Mouse (Mus musculus) heart, embryonic 15.5 days (tissue): Measurements from ENCODE around the gene Zfp853. TPM values are rescaled to one million over a fixed set of nuclear protein-coding genes. Genes with fewer than 3 reads are reported as not detected.

Experiments
- ATAC-seq: fragments of 200-750 bp; cut with Nextera tagmentation; replicated peaks from 2 replicates; pipeline ENCODE4 v1.8.0; 2017; ENCODE audit warnings: low read depth, moderate TSS enrichment; ENCODE audit not compliant: insufficient number of reproducible peaks, insufficient read depth, low FRiP score
- H3K27ac ChIP-seq: fragments of 300-500 bp; sonication (generic); 2 replicates; pipeline ENCODE4 v1.5.1; 2015; ENCODE audit warnings: mild to moderate bottlenecking, inconsistent platforms
- H3K27me3 ChIP-seq: fragments of 300-500 bp; sonication (generic); 2 replicates; pipeline ENCODE4 v1.6.1; 2015; ENCODE audit warnings: inconsistent platforms
- H3K36me3 ChIP-seq: fragments of 300-500 bp; sonication (generic); 2 replicates; pipeline ENCODE4 v1.6.1; 2015; ENCODE audit warnings: mild to moderate bottlenecking, inconsistent platforms
- H3K4me1 ChIP-seq: fragments of 300-500 bp; sonication (generic); replicated peaks from 2 replicates; pipeline ENCODE4 v1.6.1; 2015; ENCODE audit warnings: inconsistent platforms
- H3K4me2 ChIP-seq: fragments of 300-500 bp; sonication (generic); 2 replicates; pipeline ENCODE4 v1.6.1; 2015; ENCODE audit warnings: inconsistent platforms, mild to moderate bottlenecking, moderate library complexity
- H3K4me3 ChIP-seq: fragments of 300-500 bp; sonication (generic); 2 replicates; pipeline ENCODE4 v1.5.1; 2015; ENCODE audit warnings: mild to moderate bottlenecking, inconsistent platforms
- H3K9ac ChIP-seq: fragments of 300-500 bp; sonication (generic); 2 replicates; pipeline ENCODE4 v1.6.1; 2015; ENCODE audit warnings: mild to moderate bottlenecking, inconsistent platforms
- H3K9me3 ChIP-seq: fragments of 300-500 bp; sonication (generic); replicated peaks from 2 replicates; pipeline ENCODE4 v1.6.1; 2016; ENCODE audit warnings: inconsistent platforms
- whole genome bisulfite sequencing: fragments of 180-500 bp; shearing (Covaris S2); methylation state at CpG from one replicate; pipeline ENCODE4 v1.1.7; 2015; ENCODE audit warnings: mixed read lengths; 5-methylcytosine and 5-hydroxymethylcytosine counted together
- polyA plus RNA-seq: library from polyadenylated mRNA; unstranded; fragments of >200 nt; fragmentation: Nextera tagmentation; extraction: Ambion mirVana; gene quantifications from 2 replicates; pipeline ENCODE4 v1.2.1, GENCODE M21; 2015

Zfp853 gene
- polyA plus RNA-seq, 1 experiment from 2014 or later: not detected

DNA sequence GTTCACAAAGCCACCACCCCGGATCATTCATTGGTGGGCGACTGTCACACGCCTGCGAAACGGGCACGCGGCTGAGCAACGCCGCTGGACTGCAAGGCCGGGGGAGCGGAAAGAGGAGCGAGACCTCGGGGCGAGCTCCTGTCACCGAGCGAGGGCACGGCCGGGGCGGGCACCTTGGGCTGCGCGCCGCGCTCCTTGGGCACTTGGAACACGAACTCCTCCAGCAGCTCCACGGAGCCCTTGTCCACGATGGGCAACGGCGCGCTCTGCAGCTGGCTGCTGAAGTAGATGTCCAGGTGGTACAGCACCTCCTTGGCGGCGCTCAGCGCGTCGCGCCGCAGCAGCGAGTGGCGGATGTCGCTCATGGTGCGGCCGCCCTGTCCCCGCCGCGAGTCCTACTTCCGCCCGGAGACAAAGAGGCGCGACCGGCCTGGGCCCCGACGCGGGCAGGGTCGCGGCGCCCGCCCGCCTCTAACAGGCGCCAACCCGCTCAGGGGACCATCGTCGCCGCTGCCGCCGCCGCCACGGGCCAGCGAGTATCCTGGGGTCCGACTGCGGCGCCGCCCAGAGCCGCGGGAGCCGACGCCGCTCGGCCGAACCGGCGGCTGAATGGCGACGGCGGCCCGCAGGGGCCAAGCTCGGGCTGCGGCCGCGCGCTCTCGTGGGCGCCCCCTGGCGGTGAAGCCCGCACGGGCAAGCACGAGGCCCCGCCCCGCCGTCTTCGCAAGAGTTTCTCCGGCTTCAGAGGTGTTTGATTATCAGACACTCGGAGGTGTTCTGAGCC lies 21.5 kb upstream of the Zfp853 start, which contains the start of gene E130309D02Rik:
TSS of gene E130309D02Rik (minus strand) at position 631 of the 784 bp plus-strand sequence.
- H3K27me3 ChIP-seq: no peaks in the 10 kb centered on the region
- H3K4me2 ChIP-seq: peak within 1 kb of the TSS; percentile 92
- H3K27ac ChIP-seq: peak within 1 kb of the TSS; percentile 92
- H3K9ac ChIP-seq: peak within 1 kb of the TSS; percentile 92
- peaks cover 18% of the 10 kb centered on the region for H3K4me1 ChIP-seq
- ATAC-seq: peak; percentile 82
- H3K4me3 ChIP-seq: peak within 1 kb of the TSS; percentile 93
- H3K36me3 ChIP-seq: peaks cover 34% of the 10 kb centered on the region
- no peaks in the 10 kb centered on the region for H3K9me3 ChIP-seq
- WGBS: under 1% methylated on average over 98 of the region's 101 CpGs

DNA sequence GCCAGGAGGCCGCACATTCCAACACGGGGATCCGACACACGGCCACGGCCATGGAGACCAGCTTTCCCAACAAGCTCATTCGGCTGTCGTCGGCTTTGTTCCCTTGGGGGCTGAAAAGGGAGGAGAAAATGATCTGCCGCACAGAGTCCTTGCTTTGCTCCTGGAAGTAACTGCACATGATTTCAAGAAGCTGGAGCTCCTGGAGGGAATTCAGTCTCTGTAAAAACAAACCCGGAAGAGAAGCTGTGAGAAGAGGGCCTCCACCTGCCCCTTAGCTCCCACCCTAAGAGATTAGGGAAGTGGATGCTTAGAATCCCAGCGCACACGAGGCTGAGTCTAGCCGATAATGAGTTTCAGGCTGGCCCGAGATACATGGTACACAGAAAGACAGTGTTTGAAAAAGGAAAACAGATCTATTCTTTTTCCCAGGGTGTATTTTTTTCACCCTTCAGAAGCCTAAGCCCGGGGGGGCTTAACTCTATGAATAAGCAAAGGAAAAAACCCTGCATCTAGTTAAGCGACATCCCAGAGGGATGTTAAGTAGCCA lies 20.8 kb upstream of the Zfp853 start:
- peak overlapping the region; percentile 92 for H3K27ac ChIP-seq
- WGBS: 3% methylated on average over 16 of the region's 16 CpGs
- peaks cover 34% of the 10 kb centered on the region for H3K36me3 ChIP-seq
- peak overlapping the region; percentile 93 for H3K4me3 ChIP-seq
- peaks cover 19% of the 10 kb centered on the region for H3K4me1 ChIP-seq
- H3K9ac ChIP-seq: peak overlapping the region; percentile 92
- no peaks in the 10 kb centered on the region for H3K9me3 ChIP-seq
- peak overlapping the region; percentile 92 for H3K4me2 ChIP-seq
- no peak for ATAC-seq
- H3K27me3 ChIP-seq: no peaks in the 10 kb centered on the region

GRCm38 (mm10) chr5:143311886-143312285 lies 18.5 kb upstream of the Zfp853 start:
- no peaks in the 10 kb centered on the region for H3K9me3 ChIP-seq
- no peak overlapping the region for H3K9ac ChIP-seq
- WGBS: 64% methylated on average over 8 of the region's 8 CpGs
- H3K4me1 ChIP-seq: peaks cover 22% of the 10 kb centered on the region
- peaks cover 48% of the 10 kb centered on the region for H3K36me3 ChIP-seq
- H3K27me3 ChIP-seq: no peaks in the 10 kb centered on the region
- no peak overlapping the region for H3K4me2 ChIP-seq
- no peak overlapping the region for H3K4me3 ChIP-seq
- no peak overlapping the region for H3K27ac ChIP-seq
- no peak for ATAC-seq

DNA sequence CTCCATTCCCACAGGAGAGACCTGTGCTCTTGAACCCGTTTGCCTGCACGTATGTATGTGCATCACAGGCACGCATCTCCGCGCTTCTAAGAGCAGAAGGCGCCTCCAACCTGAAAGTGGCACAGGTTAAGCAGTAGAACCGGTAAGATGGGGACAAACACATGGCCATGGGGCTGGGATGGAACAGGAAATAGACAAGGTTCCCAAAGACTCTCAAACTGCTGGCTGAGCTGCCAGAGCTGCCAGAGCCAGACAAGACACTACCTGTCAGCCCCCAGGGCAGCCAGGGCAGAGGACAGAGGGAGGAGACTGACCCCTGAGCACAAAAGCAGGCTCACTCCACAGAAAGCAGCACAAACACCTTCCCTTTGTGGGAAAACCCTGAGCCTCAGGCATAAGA lies 16.5 kb upstream of the Zfp853 start:
- Histone ChIP-seq H3K4me3 (no peak overlapping the region), H3K9ac (no peak overlapping the region), H3K27ac (no peak overlapping the region), H3K36me3 (peaks cover 66% of the 10 kb centered on the region), H3K4me2 (no peak overlapping the region), H3K4me1 (peaks cover 20% of the 10 kb centered on the region), H3K27me3 (no peaks in the 10 kb centered on the region), H3K9me3 (no peaks in the 10 kb centered on the region)
- no peak for ATAC-seq
- WGBS: 94% methylated on average over 7 of the region's 7 CpGs

- Histone ChIP-seq H3K27ac (peak overlapping the region; percentile 54), H3K36me3 (peaks cover 70% of the 10 kb centered on the region), H3K4me1 (peaks cover 13% of the 10 kb centered on the region), H3K4me2 (no peak overlapping the region), H3K27me3 (no peaks in the 10 kb centered on the region), H3K4me3 (no peak overlapping the region), H3K9ac (no peak overlapping the region), H3K9me3 (no peaks in the 10 kb centered on the region)
- ATAC-seq: peak; percentile 48; the same call in 1 of the 2 replicates
- 61% methylated on average over 5 of the region's 5 CpGs for WGBS
Observed at GRCm38 (mm10) chr5:143308825-143309224, 15.4 kb upstream of the Zfp853 start.

- H3K36me3 ChIP-seq: peaks cover 75% of the 10 kb centered on the region
- H3K27me3 ChIP-seq: no peaks in the 10 kb centered on the region
- ATAC-seq: no peak
- no peak overlapping the region for H3K9ac ChIP-seq
- 89% methylated on average over 7 of the region's 7 CpGs for WGBS
- no peak overlapping the region for H3K27ac ChIP-seq
- H3K4me1 ChIP-seq: peaks cover 7% of the 10 kb centered on the region
- no peaks in the 10 kb centered on the region for H3K9me3 ChIP-seq
- no peak overlapping the region for H3K4me2 ChIP-seq
- H3K4me3 ChIP-seq: no peak overlapping the region
Observed at GRCm38 (mm10) chr5:143304251-143304650, 10.8 kb upstream of the Zfp853 start.

GRCm38 (mm10) chr5:143301296-143301695 lies 7.9 kb upstream of the Zfp853 start:
- no peak for ATAC-seq
- H3K9ac ChIP-seq: no peak overlapping the region
- no peaks in the 10 kb centered on the region for H3K27me3 ChIP-seq
- no peak overlapping the region for H3K27ac ChIP-seq
- no peaks in the 10 kb centered on the region for H3K9me3 ChIP-seq
- H3K36me3 ChIP-seq: peaks cover 51% of the 10 kb centered on the region
- peaks cover 14% of the 10 kb centered on the region for H3K4me1 ChIP-seq
- H3K4me3 ChIP-seq: no peak overlapping the region
- H3K4me2 ChIP-seq: no peak overlapping the region
- 61% methylated on average over 8 of the region's 8 CpGs for WGBS

GRCm38 (mm10) chr5:143299686-143300085 lies 6.3 kb upstream of the Zfp853 start:
- Histone ChIP-seq H3K36me3 (peaks cover 35% of the 10 kb centered on the region), H3K27me3 (peaks cover under 1% of the 10 kb centered on the region; the same call in 1 of the 2 replicates), H3K9me3 (no peaks in the 10 kb centered on the region), H3K27ac (no peak overlapping the region), H3K4me2 (no peak overlapping the region), H3K9ac (no peak overlapping the region), H3K4me1 (peaks cover 14% of the 10 kb centered on the region), H3K4me3 (no peak overlapping the region)
- 93% methylated on average over 4 of the region's 4 CpGs for WGBS
- ATAC-seq: no peak

- Histone ChIP-seq H3K9me3 (no peaks in the 10 kb centered on the region), H3K4me1 (peaks cover 21% of the 10 kb centered on the region), H3K9ac (no peak overlapping the region), H3K4me3 (no peak overlapping the region), H3K4me2 (no peak overlapping the region), H3K27ac (no peak overlapping the region), H3K27me3 (peaks cover 13% of the 10 kb centered on the region), H3K36me3 (peaks cover 34% of the 10 kb centered on the region)
- WGBS: 91% methylated on average over 7 of the region's 7 CpGs
- ATAC-seq: no peak
Observed at GRCm38 (mm10) chr5:143298391-143298790, 5.0 kb upstream of the Zfp853 start.

GRCm38 (mm10) chr5:143297986-143298385 lies 4.6 kb upstream of the Zfp853 start:
- no peak for ATAC-seq

GRCm38 (mm10) chr5:143295330-143295729 lies 1.9 kb upstream of the Zfp853 start:
- Histone ChIP-seq H3K9me3 (no peaks in the 10 kb centered on the region), H3K36me3 (peaks cover 10% of the 10 kb centered on the region; the same call in 1 of the 2 replicates), H3K4me2 (no peak overlapping the region), H3K4me3 (no peak overlapping the region), H3K4me1 (peaks cover 25% of the 10 kb centered on the region), H3K27ac (no peak overlapping the region), H3K27me3 (peaks cover 44% of the 10 kb centered on the region), H3K9ac (no peak overlapping the region)
- no peak for ATAC-seq
- 80% methylated on average over 2 of the region's 2 CpGs for WGBS

More at GRCm38 (mm10) chr5:143297986-143298385, 4.6 kb upstream of the Zfp853 start:
- Histone ChIP-seq H3K4me3 (no peak overlapping the region), H3K36me3 (peaks cover 33% of the 10 kb centered on the region), H3K9ac (no peak overlapping the region), H3K27ac (no peak overlapping the region), H3K4me1 (peaks cover 25% of the 10 kb centered on the region), H3K4me2 (no peak overlapping the region), H3K27me3 (peaks cover 17% of the 10 kb centered on the region), H3K9me3 (no peaks in the 10 kb centered on the region)
- WGBS: 66% methylated on average over 9 of the region's 9 CpGs
